Mouse (Mus musculus): ENCODE results near the gene Tbc1d22b. TPM values are rescaled to one million over a fixed set of nuclear protein-coding genes. Genes with fewer than 3 reads are reported as not detected.

Tbc1d22b gene
- polyA plus RNA-seq, 1 experiment = 8.4 TPM

GRCm38 (mm10) chr17:29556456-29556855 is 6.9 kb downstream of the Tbc1d22b start:
- H3K27ac ChIP-seq (replicated peaks; ENCODE audit: low read depth, low read length) = no peak overlapping the region
- H3K4me3 ChIP-seq (ENCODE audit: insufficient read depth, low read depth, low read length) = no peak overlapping the region
- no peaks in the 10 kb centered on the region for H3K4me1 ChIP-seq (ENCODE audit: control insufficient read depth, insufficient read depth, insufficient read length, low read length)

GRCm38 (mm10) chr17:29556893-29557292 is 7.3 kb downstream of the Tbc1d22b start:
- no peak overlapping the region for H3K4me3 ChIP-seq (ENCODE audit: insufficient read depth, low read depth, low read length)
- H3K4me1 ChIP-seq (ENCODE audit: control insufficient read depth, insufficient read depth, insufficient read length, low read length) = no peaks in the 10 kb centered on the region
- H3K27ac ChIP-seq (replicated peaks; ENCODE audit: low read depth, low read length) = no peak overlapping the region

GRCm38 (mm10) chr17:29558476-29558875 is 8.9 kb downstream of the Tbc1d22b start:
- H3K27ac ChIP-seq (replicated peaks; ENCODE audit: low read depth, low read length) = no peak overlapping the region
- no peaks in the 10 kb centered on the region for H3K4me1 ChIP-seq (ENCODE audit: control insufficient read depth, insufficient read depth, insufficient read length, low read length)
- H3K4me3 ChIP-seq (ENCODE audit: insufficient read depth, low read depth, low read length) = no peak overlapping the region

GRCm38 (mm10) chr17:29565521-29565920 is 15.9 kb downstream of the Tbc1d22b start:
- no peak overlapping the region for H3K27ac ChIP-seq (replicated peaks; ENCODE audit: low read depth, low read length)
- no peak overlapping the region for H3K4me3 ChIP-seq (ENCODE audit: insufficient read depth, low read depth, low read length)
- no peaks in the 10 kb centered on the region for H3K4me1 ChIP-seq (ENCODE audit: control insufficient read depth, insufficient read depth, insufficient read length, low read length)

GRCm38 (mm10) chr17:29568435-29568834 is 18.9 kb downstream of the Tbc1d22b start:
- Histone ChIP-seq H3K27ac (replicated peaks; ENCODE audit: low read depth, low read length) (no peak overlapping the region), H3K4me3 (ENCODE audit: insufficient read depth, low read depth, low read length) (no peak overlapping the region), H3K4me1 (ENCODE audit: control insufficient read depth, insufficient read depth, insufficient read length, low read length) (no peaks in the 10 kb centered on the region)

- H3K27ac ChIP-seq (replicated peaks; ENCODE audit: low read depth, low read length) = no peak overlapping the region
- H3K4me3 ChIP-seq (ENCODE audit: insufficient read depth, low read depth, low read length) = no peak overlapping the region
- no peaks in the 10 kb centered on the region for H3K4me1 ChIP-seq (ENCODE audit: control insufficient read depth, insufficient read depth, insufficient read length, low read length)
Measured at GRCm38 (mm10) chr17:29569831-29570230, 20.2 kb downstream of the Tbc1d22b start.

- Histone ChIP-seq H3K4me3 (ENCODE audit: insufficient read depth, low read depth, low read length) (no peak overlapping the region), H3K27ac (replicated peaks; ENCODE audit: low read depth, low read length) (no peak overlapping the region), H3K4me1 (ENCODE audit: control insufficient read depth, insufficient read depth, insufficient read length, low read length) (no peaks in the 10 kb centered on the region)
Measured at GRCm38 (mm10) chr17:29579579-29580126, 30.1 kb downstream of the Tbc1d22b start.

GRCm38 (mm10) chr17:29583569-29583968 is 34.0 kb downstream of the Tbc1d22b start:
- Histone ChIP-seq H3K4me1 (ENCODE audit: control insufficient read depth, insufficient read depth, insufficient read length, low read length) (no peaks in the 10 kb centered on the region), H3K27ac (replicated peaks; ENCODE audit: low read depth, low read length) (no peak overlapping the region), H3K4me3 (ENCODE audit: insufficient read depth, low read depth, low read length) (no peak overlapping the region)

- H3K4me3 ChIP-seq (ENCODE audit: insufficient read depth, low read depth, low read length) = no peak overlapping the region
Measured at GRCm38 (mm10) chr17:29584306-29584705, 34.7 kb downstream of the Tbc1d22b start.

GRCm38 (mm10) chr17:29584737-29585136 is 35.2 kb downstream of the Tbc1d22b start:
- Histone ChIP-seq H3K27ac (replicated peaks; ENCODE audit: low read depth, low read length) (no peak overlapping the region), H3K4me1 (ENCODE audit: control insufficient read depth, insufficient read depth, insufficient read length, low read length) (no peaks in the 10 kb centered on the region), H3K4me3 (ENCODE audit: insufficient read depth, low read depth, low read length) (no peak overlapping the region)

More at GRCm38 (mm10) chr17:29584306-29584705, 34.7 kb downstream of the Tbc1d22b start:
- no peaks in the 10 kb centered on the region for H3K4me1 ChIP-seq (ENCODE audit: control insufficient read depth, insufficient read depth, insufficient read length, low read length)
- H3K27ac ChIP-seq (replicated peaks; ENCODE audit: low read depth, low read length) = no peak overlapping the region

GRCm38 (mm10) chr17:29585446-29585845 is 35.9 kb downstream of the Tbc1d22b start:
- H3K27ac ChIP-seq (replicated peaks; ENCODE audit: low read depth, low read length) = no peak overlapping the region

GRCm38 (mm10) chr17:29586921-29587320 is 37.3 kb downstream of the Tbc1d22b start:
- Histone ChIP-seq H3K4me3 (ENCODE audit: insufficient read depth, low read depth, low read length) (no peak overlapping the region), H3K4me1 (ENCODE audit: control insufficient read depth, insufficient read depth, insufficient read length, low read length) (no peaks in the 10 kb centered on the region), H3K27ac (replicated peaks; ENCODE audit: low read depth, low read length) (no peak overlapping the region)

More at GRCm38 (mm10) chr17:29585446-29585845, 35.9 kb downstream of the Tbc1d22b start:
- H3K4me1 ChIP-seq (ENCODE audit: control insufficient read depth, insufficient read depth, insufficient read length, low read length) = no peaks in the 10 kb centered on the region
- no peak overlapping the region for H3K4me3 ChIP-seq (ENCODE audit: insufficient read depth, low read depth, low read length)

- Histone ChIP-seq H3K4me1 (ENCODE audit: control insufficient read depth, insufficient read depth, insufficient read length, low read length) (no peaks in the 10 kb centered on the region), H3K27ac (replicated peaks; ENCODE audit: low read depth, low read length) (no peak overlapping the region), H3K4me3 (ENCODE audit: insufficient read depth, low read depth, low read length) (no peak overlapping the region)
Measured at GRCm38 (mm10) chr17:29589221-29589898, 39.8 kb downstream of the Tbc1d22b start.

GRCm38 (mm10) chr17:29595891-29596770 is 46.5 kb downstream of the Tbc1d22b start:
- H3K4me3 ChIP-seq (ENCODE audit: insufficient read depth, low read depth, low read length) = no peak overlapping the region
- no peak overlapping the region for H3K27ac ChIP-seq (replicated peaks; ENCODE audit: low read depth, low read length)
- no peaks in the 10 kb centered on the region for H3K4me1 ChIP-seq (ENCODE audit: control insufficient read depth, insufficient read depth, insufficient read length, low read length)

- H3K4me1 ChIP-seq (ENCODE audit: control insufficient read depth, insufficient read depth, insufficient read length, low read length) = no peaks in the 10 kb centered on the region
- H3K4me3 ChIP-seq (ENCODE audit: insufficient read depth, low read depth, low read length) = no peak overlapping the region
- no peak overlapping the region for H3K27ac ChIP-seq (replicated peaks; ENCODE audit: low read depth, low read length)
Measured at GRCm38 (mm10) chr17:29596771-29597132, 47.2 kb downstream of the Tbc1d22b start.
